Mouse (Mus musculus) WW6 (cell line): ENCODE results near the gene Fgfr4.
A peak's percentile ranks its signal among the peaks of the same experiment; 100 is the strongest.
"Not testable (repeated sequence)": the region's sequence is repeated elsewhere in the genome, so short reads cannot be mapped to it uniquely, and the experiment has no call there.

Experiments
- DNase-seq: peaks from one replicate; pipeline ENCODE4 v3.0.0-alpha.2; 2013; ENCODE audit warnings: low read depth, low spot score

The Fgfr4 gene

GRCm38 (mm10) chr13:55171517-55172335 is 19.3 kb downstream of the Fgfr4 start:
- DNase-seq, result no peak

DNA sequence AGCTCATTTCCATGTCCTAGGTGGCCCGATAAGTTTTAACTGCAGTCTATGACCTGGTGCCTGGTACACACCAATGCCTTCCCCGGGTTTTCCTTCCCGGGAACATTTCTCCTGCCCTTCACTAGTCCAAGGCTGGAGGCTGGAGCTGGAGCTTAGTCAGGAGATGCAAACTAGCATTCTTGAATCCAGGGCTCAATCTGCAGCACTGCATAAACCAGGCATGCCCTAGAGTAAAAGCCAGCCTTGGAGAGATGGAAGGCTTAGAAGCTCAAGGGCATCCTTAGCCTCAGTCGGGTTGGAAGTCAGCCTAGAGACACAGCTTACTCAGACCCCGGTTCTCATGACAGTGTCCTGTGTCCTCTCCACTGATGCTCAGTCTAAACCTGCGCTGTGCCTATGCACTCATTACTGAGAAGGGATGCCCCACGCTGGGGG is 19.9 kb downstream of the Fgfr4 start:
- no peak for DNase-seq

GRCm38 (mm10) chr13:55174347-55174746 is 21.9 kb downstream of the Fgfr4 start:
- no peak for DNase-seq

DNA sequence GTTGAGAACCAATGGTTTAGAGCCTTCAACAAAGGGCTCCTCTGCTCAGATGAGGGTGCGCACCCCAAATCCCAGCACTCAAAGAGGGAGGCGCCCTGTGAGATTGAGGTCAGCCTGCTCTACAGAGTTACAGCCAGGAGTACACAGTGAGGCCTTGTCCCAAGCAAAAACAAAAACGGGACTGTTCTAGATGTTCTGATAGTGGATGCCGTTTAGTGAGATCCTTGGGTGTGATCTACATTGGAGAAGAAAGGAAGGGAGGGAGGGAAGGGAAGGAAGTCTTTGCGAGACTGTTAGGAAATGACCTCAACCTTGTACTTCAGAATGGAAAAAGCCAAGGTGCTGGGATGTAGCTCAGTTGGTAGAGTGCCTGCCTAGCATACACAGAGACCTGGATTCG is 23.8 kb downstream of the Fgfr4 start:
- DNase-seq, result no peak

DNA sequence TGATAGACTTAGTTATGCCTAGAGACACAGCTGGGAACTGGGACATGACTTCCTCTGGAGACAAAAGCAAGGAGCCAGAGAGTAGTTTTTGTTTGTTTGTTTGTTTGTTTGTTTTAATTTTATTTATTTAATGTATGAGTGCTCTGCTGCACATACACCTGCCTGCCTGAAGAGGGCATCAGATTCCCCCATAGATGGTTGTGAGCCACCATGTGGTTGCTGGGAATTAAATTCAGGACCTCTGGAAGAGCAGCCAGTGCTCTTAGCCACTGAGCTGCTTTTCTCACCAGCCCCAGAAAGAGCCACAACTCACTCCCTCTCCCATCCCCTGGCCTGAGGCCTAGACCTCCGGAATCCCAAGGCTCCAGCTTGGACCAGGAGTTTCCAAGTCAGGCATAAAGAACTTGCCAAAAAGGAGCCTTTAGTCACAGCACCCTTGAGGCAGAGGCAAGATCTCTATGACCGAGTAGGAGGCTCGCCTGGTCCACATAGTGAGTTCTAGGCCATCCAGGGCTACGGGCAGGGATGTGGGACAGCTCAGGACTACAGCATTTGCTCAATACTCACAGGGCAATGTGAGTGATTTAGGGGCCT is 25.6 kb downstream of the Fgfr4 start:
- DNase-seq, result no peak

DNA sequence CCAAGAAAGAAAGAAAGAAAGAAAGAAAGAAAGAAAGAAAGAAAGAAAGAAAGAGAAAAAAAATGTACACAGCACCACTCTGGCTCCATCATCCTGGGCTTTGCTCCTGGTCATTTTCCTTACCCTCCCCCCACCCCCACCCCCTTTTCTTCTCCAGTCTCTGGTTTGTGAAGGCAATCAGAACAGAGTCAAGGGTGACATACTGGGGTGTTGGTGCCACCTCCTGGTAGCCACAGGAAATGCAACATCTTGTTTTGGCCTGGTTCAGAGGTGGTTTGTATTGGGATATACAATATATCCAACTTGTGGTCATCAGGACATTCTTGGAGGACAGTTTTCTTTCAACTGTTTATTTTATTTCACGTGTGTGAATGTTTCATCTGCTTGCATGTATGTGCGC is 26.1 kb downstream of the Fgfr4 start:
- no peak for DNase-seq

DNA sequence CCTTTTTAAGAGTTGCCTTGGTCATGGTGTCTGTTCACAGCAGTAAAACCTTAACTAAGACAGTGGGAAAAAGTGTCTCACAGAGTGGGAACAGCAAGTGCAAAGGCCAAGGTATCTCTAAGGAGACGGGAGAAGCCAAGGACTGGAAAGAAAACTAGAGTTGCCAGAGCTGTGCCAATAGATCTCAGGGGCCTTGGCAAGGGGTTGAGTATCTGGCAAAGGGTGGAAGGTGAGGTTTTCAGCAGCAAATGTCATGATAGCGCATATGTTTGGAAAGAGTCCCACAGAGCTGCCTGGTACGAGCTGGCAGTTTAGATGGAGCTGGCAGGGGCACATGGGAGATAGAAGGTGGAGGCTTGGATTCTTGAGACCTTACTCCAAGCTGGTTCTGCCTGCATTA is 27.2 kb downstream of the Fgfr4 start:
- DNase-seq, result no peak

- DNase-seq, result no peak
Observed at GRCm38 (mm10) chr13:55181786-55182172, 29.3 kb downstream of the Fgfr4 start.

GRCm38 (mm10) chr13:55182173-55182894 is 29.9 kb downstream of the Fgfr4 start:
- peak; percentile 76 for DNase-seq

- no peak for DNase-seq
Observed at GRCm38 (mm10) chr13:55183382-55183781, 30.9 kb downstream of the Fgfr4 start.

- DNase-seq, result not testable (repeated sequence)
Observed at GRCm38 (mm10) chr13:55187062-55187461, 34.6 kb downstream of the Fgfr4 start.

- DNase-seq, result no peak
Observed at GRCm38 (mm10) chr13:55189531-55190107, 37.2 kb downstream of the Fgfr4 start.

DNA sequence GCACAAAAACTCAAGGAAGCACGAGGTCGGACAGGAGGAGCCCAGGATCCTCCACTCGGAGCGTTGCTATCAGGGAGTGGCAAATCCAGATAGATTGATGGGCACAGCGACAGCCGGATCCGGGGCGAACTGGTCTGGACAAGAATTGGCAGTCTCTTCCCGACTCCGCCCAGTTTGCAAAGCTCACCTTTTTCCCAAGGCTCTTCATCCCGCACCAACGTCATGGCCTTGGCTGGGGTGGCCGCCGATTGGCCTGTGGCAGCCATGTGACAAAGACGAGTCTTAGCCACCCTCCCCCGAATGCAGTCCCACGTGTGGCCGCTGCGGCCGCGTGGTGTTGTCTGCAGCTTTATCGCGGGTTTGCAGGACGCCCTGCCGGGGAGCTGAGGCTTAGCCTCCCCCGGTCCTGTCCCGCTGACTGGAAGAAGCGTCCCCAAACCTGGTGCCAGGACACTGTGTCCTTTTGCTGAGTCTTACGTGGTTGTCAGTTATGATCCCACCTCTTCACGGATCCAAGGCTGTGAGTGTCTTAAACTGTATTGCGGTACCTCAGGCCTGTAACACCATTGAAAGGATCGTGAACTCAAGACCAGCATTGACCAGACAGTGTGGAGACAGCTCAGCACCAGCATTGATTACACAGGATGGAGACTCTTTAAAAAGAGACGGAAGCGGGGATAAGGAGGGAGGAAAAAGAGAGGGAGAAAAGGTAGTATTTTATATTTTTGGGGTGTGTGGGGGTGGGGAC is 37.9 kb downstream of the Fgfr4 start:
- peak; percentile 98 for DNase-seq

DNA sequence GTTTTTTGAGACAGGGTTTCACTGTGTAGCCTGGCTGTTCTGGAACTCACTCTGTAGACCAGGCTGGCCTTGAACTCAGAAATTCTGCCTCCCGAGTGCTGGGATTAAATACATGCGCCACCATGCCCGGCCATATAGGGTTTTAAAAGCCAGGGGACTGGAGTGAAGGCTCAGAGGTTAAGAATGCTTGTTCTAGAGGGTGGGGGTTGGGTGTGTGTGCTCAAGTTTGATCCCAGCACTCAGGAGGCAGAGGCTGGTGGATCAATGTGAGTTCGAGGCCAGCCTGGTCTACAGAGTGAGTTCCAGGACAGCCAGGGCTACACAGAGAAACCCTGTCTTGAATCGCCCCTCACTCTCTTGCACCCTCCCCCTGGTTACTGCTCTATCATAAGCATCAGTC is 39.1 kb downstream of the Fgfr4 start:
- no peak for DNase-seq

DNA sequence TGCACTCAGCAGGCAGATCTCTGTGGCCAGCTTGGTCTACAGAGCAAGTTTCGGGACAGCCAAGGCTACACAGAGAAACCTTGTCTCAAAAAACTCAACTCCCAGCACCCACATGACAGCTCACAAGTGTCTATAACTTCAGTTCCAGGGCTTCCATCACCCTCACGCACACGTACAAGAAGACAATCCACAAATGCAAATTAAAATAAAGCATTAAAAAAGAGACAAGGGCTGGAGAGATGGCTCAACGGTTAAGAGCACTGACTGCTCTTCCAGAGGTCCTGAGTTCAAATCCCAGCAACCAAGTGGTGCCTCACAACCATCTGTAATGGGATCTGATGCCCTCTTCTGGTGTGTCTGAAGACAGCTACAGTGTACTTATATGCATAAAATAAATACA is 50.3 kb downstream of the Fgfr4 start:
- not testable (repeated sequence) for DNase-seq

- no peak for DNase-seq
Observed at GRCm38 (mm10) chr13:55203740-55204139, 51.3 kb downstream of the Fgfr4 start.

DNA sequence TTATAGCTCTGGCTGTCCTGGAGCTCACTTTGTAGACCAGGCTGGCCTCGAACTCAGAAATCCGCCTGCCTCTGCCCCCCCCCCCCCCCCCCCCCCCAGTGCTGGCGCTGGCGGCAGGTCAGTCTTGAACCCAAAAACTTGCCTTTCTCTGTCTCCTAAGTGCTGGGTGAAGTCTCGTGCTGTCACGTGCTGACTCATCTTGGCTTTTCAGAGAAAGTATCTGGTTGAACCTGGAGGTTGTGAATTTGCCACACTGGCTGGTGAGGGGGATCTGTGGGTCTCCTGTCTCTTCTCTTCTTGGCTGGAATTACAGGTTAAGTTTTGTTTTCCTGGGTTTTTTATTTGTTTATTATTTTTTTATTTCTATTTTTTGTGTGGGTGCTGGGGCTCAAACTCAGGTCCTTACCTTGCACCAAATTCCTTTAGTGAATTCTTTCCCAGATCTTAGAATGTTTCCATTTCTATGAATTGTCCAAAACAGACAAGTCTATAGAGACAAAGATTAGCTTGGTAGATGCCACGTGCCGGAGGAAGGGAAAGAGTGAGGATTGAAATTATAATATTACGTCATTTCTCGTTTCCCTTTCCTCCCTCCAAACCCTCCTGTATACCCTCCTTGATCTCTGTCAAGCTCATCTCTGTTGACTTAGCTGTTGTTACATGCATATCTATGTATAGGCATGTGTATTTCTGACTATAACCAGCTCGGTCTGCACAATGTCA is 52.4 kb downstream of the Fgfr4 start:
- DNase-seq, result no peak

DNA sequence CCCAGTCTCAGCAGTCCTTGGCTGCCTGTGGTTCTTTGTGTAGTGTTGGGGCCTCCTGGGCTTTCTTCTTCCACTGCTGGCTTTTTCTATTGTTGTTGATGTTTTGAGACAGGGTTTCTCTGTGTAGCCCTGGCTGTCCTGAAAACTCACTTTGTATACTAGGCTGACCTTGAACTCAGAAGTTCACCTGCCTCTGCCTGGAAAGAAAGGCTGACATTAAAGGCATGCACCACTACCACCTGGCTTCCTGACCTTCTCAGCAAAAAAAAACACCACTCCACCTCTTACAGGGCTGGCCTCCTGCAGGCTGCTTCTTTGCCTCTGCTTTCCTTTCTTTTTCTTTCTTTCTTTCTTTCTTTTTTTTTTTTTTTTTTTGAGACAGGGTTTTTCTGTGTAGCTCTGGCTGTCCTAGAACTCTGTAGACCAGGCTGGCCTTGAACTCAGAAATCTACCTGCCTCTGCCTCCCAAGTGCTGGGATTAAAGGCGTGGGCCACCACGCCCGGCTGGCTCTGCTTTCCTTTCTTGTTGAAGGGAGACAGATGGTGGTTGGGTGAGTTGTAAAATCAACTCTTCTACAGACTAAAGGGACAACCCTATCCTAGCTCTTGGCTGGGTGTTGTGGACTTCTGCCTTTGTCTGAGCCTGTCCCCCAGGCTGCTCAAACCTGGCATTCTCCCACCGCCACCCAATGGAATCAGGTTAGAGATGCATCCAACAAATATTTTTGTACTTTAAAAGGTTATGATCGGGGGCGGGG is 53.2 kb downstream of the Fgfr4 start:
- DNase-seq, result no peak

DNA sequence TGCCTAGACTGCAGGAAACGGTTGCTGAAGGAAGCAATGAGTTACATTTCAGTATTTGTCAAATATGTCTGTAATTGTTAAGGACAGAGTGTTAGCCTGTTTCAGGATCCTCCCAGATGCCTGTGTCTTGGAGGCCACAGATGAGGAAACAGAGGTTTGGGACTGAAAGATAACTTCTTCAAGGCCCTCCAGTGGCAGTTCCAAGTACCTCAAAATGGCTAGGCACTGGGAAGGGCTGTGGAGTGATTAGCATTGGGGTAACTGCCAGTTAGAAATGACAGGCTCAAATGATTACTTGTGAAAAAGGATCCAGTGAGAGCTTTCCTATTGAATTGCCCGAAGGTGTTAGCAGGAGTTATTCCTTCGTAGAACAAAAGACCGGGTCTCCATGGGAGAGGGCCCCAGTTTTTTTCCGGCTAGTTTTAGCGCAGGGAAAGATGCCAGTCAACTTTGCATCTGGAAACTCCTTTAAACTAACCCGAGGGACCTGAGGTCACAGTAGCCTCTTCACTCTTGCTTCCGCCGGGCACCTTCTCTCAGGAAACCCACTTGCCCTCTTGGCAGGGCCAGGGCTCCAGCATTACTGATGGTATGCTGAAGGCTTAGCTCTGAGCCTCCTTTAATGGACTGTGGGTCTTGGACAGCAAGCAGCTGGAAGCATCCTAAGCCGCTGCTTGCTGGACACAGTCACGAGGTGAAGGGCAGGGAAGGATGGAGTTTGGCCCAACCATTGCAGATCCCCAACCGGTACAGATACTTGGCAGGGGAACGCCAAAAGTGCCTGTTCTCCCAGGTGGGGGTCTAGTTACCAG is 56.6 kb downstream of the Fgfr4 start:
- DNase-seq, result peak; percentile 14
